Mouse (Mus musculus): ENCODE measurements around the gene Gm26558. TPM values are rescaled to one million over a fixed set of nuclear protein-coding genes. Genes with fewer than 3 reads are reported as not detected.

Gm26558 gene
- polyA plus RNA-seq, 1 experiment from 2014 or later = 4.6 TPM

DNA sequence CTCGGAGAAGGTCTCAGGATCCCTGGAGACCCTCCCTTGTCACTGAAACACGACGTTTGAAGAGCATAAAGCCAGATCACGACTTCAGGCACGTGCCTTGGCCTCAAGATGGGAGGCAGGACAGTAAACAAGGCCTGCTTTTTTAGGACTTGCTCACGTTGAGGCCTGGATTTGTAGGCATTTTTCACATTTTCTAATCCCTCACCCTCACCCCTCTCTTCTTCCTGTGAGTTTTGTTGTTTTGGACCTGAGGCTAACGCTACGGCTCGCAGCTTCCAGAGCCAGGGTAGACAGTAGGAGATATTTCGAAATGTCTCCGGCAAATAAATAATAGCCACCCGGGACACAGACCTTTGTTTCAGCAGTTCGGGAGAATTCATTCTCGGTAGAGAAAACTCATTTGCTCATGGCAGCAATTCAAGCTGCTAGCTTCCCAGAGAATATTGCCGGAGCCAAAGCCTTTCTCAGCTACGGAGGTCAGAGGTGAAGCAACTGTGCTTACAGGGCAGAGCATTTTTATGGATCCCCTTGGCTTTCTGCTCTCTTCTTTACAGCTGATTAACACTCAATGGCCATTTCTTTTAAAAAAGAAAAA lies 18.8 kb downstream of the Gm26558 start:
- Histone ChIP-seq H3K36me3 (ENCODE audit: control insufficient read depth, insufficient read depth, low read length) (no peaks in the 10 kb centered on the region), H3K9ac (ENCODE audit: low read length) (no peak overlapping the region), H3K27ac (replicated peaks; ENCODE audit: low read depth, low read length) (no peak overlapping the region), H3K4me2 (ENCODE audit: low read depth, severe bottlenecking) (no peak overlapping the region), H3K27me3 (ENCODE audit: control insufficient read depth, insufficient read depth, low read length) (no peaks in the 10 kb centered on the region), H3K9me3 (ENCODE audit: control insufficient read depth, low read length) (no peaks in the 10 kb centered on the region), H3K4me1 (ENCODE audit: control insufficient read depth, insufficient read depth, low read length) (no peaks in the 10 kb centered on the region), H3K4me3 (ENCODE audit: low read depth, low read length) (no peak overlapping the region)
- no peak for DNase-seq (ENCODE audit: low spot score)
- ATAC-seq (ENCODE audit: insufficient number of reproducible peaks, low FRiP score, low TSS enrichment, low read depth) = no peak
- 65% methylated on average over 16 of the region's 16 CpGs for WGBS

DNA sequence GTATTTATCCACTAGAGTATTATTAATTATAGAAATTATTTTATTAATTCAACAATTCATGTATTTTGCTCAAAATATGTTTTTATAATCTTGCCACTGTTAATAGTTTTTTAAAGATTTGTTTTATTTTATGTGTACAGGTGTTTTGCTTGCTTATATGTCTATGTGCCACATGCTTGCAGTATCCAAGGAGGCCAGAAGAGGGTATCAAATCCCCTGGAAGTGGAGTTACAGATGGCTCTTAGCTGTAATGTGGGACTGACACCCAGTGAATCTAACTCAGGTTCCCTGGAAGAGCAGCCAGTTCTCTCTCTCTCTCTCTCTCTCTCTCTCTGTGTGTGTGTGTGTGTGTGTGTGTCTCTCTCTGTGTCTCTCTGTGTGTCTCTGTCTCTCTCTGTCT lies 20.9 kb downstream of the Gm26558 start:
- Histone ChIP-seq H3K9me3 (ENCODE audit: control insufficient read depth, low read length) (no peaks in the 10 kb centered on the region), H3K4me1 (ENCODE audit: control insufficient read depth, insufficient read depth, low read length) (no peaks in the 10 kb centered on the region), H3K27ac (replicated peaks; ENCODE audit: low read depth, low read length) (no peak overlapping the region), H3K4me3 (ENCODE audit: low read depth, low read length) (no peak overlapping the region), H3K4me2 (ENCODE audit: low read depth, severe bottlenecking) (no peak overlapping the region), H3K36me3 (ENCODE audit: control insufficient read depth, insufficient read depth, low read length) (no peaks in the 10 kb centered on the region), H3K27me3 (ENCODE audit: control insufficient read depth, insufficient read depth, low read length) (no peaks in the 10 kb centered on the region), H3K9ac (ENCODE audit: low read length) (no peak overlapping the region)
- DNase-seq (ENCODE audit: low spot score) (no peak), ATAC-seq (ENCODE audit: insufficient number of reproducible peaks, low FRiP score, low TSS enrichment, low read depth) (no peak)

DNA sequence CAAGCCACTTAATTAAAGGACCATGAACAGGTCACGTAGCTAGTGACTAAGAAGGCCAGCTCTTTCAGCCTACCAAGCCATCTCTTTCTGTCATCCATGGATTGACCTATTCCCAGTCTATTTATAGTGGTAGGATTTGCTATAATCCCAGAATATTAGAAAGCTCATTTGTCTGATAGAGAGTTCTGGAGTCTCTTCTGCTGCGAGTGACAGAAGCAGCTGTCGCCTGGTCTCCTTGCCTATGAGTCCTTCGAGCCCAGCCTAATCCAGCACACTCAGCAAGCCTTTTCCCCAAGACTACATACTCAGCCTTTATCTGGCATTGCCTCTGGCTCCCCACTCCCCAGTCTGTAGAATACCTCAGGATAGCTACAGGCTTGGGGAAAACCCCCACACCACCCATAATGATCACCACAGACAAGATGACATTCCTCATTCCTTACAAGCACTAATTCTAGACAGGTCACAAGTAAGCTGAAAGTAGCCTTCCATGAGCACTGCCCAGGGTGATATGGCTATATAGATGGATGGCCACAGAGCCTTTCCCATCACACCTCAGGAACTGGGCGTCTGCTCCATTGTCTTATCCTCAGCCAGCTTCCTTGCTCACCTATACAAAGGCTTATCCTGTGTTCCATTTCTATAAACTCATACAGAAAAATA lies 27.7 kb downstream of the Gm26558 start:
- 0 out of 2 replicates have a peak, but pooled peaks cover 6% of the 10 kb centered on the region for H3K4me1 ChIP-seq (ENCODE audit: control insufficient read depth, insufficient read depth, low read length)
- DNase-seq (ENCODE audit: low spot score) (no peak), ATAC-seq (ENCODE audit: insufficient number of reproducible peaks, low FRiP score, low TSS enrichment, low read depth) (no peak)
- no peak overlapping the region for H3K4me2 ChIP-seq (ENCODE audit: low read depth, severe bottlenecking)
- H3K36me3 ChIP-seq (ENCODE audit: control insufficient read depth, insufficient read depth, low read length) = no peaks in the 10 kb centered on the region
- H3K27me3 ChIP-seq (ENCODE audit: control insufficient read depth, insufficient read depth, low read length) = no peaks in the 10 kb centered on the region; the same call in 1 of the 2 replicates
- 94% methylated on average over 5 of the region's 5 CpGs for WGBS
- no peak overlapping the region for H3K27ac ChIP-seq (replicated peaks; ENCODE audit: low read depth, low read length)
- H3K9me3 ChIP-seq (ENCODE audit: control insufficient read depth, low read length) = peaks cover 2% of the 10 kb centered on the region; the same call in 1 of the 2 replicates
- no peak overlapping the region for H3K9ac ChIP-seq (ENCODE audit: low read length)
- H3K4me3 ChIP-seq (ENCODE audit: low read depth, low read length) = no peak overlapping the region

DNA sequence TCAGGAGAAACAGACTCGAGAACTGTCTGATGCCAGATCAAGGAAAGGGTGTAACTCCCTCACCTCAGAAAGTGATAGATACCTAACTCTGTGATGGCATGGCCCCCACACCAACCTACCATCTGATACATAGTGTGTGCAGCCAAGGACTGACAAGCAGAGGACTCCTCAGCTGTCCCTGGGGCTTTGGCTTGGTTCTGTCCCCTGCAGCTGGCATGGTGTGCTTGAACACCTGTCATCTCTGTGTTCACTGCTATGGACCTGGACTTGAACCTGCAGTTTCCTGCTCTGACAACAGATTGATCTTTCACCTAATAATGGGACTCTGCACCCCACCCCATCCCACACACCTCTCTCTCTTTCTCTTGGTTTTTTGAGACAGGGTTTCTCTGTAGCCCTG lies 29.5 kb downstream of the Gm26558 start:
- DNase-seq (ENCODE audit: low spot score) (no peak), ATAC-seq (ENCODE audit: insufficient number of reproducible peaks, low FRiP score, low TSS enrichment, low read depth) (no peak)
- 89% methylated on average over 1 of the region's 1 CpGs for WGBS
- Histone ChIP-seq H3K27me3 (ENCODE audit: control insufficient read depth, insufficient read depth, low read length) (no peaks in the 10 kb centered on the region; the same call in 1 of the 2 replicates), H3K4me3 (ENCODE audit: low read depth, low read length) (no peak overlapping the region), H3K36me3 (ENCODE audit: control insufficient read depth, insufficient read depth, low read length) (no peaks in the 10 kb centered on the region), H3K4me2 (ENCODE audit: low read depth, severe bottlenecking) (no peak overlapping the region), H3K4me1 (ENCODE audit: control insufficient read depth, insufficient read depth, low read length) (0 out of 2 replicates have a peak, but pooled peaks cover 8% of the 10 kb centered on the region), H3K27ac (replicated peaks; ENCODE audit: low read depth, low read length) (no peak overlapping the region), H3K9me3 (ENCODE audit: control insufficient read depth, low read length) (peaks cover 2% of the 10 kb centered on the region; the same call in 1 of the 2 replicates), H3K9ac (ENCODE audit: low read length) (no peak overlapping the region)

DNA sequence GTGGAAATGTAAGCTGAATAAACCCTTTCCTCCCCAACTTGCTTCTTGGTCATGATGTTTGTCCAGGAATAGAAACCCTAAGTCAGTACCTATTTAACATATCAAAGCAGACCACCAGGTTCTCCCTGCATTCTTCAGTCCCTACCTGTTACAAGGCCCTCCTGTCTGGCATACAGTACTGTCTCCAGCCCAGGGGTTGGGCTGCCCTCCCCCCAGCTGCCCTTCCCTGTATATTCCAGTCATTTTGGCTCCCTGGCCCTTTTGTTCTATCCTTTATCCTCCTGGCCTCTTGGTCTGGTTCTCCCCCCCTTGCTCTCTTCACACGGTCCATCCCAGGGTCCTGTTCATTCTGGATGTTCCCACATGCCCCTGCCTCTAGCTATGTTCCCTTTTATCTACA lies 30.6 kb downstream of the Gm26558 start:
- no peaks in the 10 kb centered on the region; the same call in 1 of the 2 replicates for H3K27me3 ChIP-seq (ENCODE audit: control insufficient read depth, insufficient read depth, low read length)
- H3K4me3 ChIP-seq (ENCODE audit: low read depth, low read length) = no peak overlapping the region
- H3K27ac ChIP-seq (replicated peaks; ENCODE audit: low read depth, low read length) = no peak overlapping the region
- H3K4me2 ChIP-seq (ENCODE audit: low read depth, severe bottlenecking) = no peak overlapping the region
- no peak for ATAC-seq (ENCODE audit: insufficient number of reproducible peaks, low FRiP score, low TSS enrichment, low read depth)
- H3K9me3 ChIP-seq (ENCODE audit: control insufficient read depth, low read length) = peaks cover 2% of the 10 kb centered on the region; the same call in 1 of the 2 replicates
- H3K9ac ChIP-seq (ENCODE audit: low read length) = no peak overlapping the region
- 0 out of 2 replicates have a peak, but pooled peaks cover 8% of the 10 kb centered on the region for H3K4me1 ChIP-seq (ENCODE audit: control insufficient read depth, insufficient read depth, low read length)
- DNase-seq (ENCODE audit: low spot score) = no peak
- no peaks in the 10 kb centered on the region for H3K36me3 ChIP-seq (ENCODE audit: control insufficient read depth, insufficient read depth, low read length)
- WGBS = 89% methylated on average over 1 of the region's 1 CpGs

DNA sequence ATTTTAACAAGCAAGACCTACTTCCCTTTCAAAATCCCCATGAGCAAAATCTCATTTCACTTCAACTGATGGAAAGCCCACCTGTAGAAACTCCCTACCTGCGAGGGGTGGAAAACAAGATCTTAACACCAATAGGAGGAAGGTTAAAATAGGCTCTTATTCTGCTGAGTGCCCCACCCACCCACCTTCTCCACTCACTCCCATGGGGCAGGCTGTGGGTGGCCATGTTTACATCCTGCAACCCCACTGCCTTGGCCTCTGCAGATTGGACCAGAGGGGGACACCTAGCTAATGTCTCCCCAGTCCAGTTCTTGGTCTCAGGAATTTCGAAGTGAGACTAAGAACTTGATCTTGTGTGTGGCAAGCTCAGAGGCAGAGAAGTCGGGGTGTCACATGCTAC lies 32.0 kb downstream of the Gm26558 start:
- ATAC-seq (ENCODE audit: insufficient number of reproducible peaks, low FRiP score, low TSS enrichment, low read depth) = peak; percentile 61; the same call in 1 of the 2 replicates
- no peak overlapping the region for H3K9ac ChIP-seq (ENCODE audit: low read length)

DNA sequence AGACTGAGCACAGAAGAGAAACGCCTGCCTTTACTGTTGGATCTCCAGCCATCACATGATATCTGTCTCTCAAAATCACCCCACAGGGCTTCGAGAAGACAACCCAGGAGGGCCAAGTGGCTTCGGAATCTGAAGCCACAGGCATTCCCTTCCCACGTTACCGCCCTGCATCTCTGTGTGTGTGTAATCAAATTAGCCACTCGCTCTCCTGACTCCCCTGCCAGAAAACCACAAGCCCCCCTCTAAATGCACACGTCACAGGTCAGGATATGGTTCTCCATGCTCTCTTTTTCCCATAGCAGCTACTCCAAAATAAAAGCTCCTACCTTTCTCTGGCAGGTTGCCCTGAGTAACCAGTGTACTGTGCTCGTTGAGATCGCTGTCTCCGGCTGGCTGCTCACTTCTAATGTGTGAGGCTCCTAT lies 32.6 kb downstream of the Gm26558 start:
- WGBS = 10% methylated on average over 10 of the region's 10 CpGs
- Histone ChIP-seq H3K4me3 (ENCODE audit: low read depth, low read length) (no peak overlapping the region), H3K4me2 (ENCODE audit: low read depth, severe bottlenecking) (peak overlapping the region; percentile 38), H3K9me3 (ENCODE audit: control insufficient read depth, low read length) (no peaks in the 10 kb centered on the region), H3K9ac (ENCODE audit: low read length) (no peak overlapping the region), H3K27ac (replicated peaks; ENCODE audit: low read depth, low read length) (no peak overlapping the region), H3K4me1 (ENCODE audit: control insufficient read depth, insufficient read depth, low read length) (0 out of 2 replicates have a peak, but pooled peaks cover 8% of the 10 kb centered on the region), H3K36me3 (ENCODE audit: control insufficient read depth, insufficient read depth, low read length) (no peaks in the 10 kb centered on the region), H3K27me3 (ENCODE audit: control insufficient read depth, insufficient read depth, low read length) (no peaks in the 10 kb centered on the region; the same call in 1 of the 2 replicates)
- DNase-seq (ENCODE audit: low spot score) = peak; percentile 76
- ATAC-seq (ENCODE audit: insufficient number of reproducible peaks, low FRiP score, low TSS enrichment, low read depth) = peak; percentile 93

More for the DNA sequence above, 32.0 kb downstream of the Gm26558 start:
- no peak overlapping the region for H3K27ac ChIP-seq (replicated peaks; ENCODE audit: low read depth, low read length)
- 0 out of 2 replicates have a peak, but pooled peaks cover 8% of the 10 kb centered on the region for H3K4me1 ChIP-seq (ENCODE audit: control insufficient read depth, insufficient read depth, low read length)
- DNase-seq (ENCODE audit: low spot score) = no peak
- no peak overlapping the region for H3K4me3 ChIP-seq (ENCODE audit: low read depth, low read length)
- no peak overlapping the region for H3K4me2 ChIP-seq (ENCODE audit: low read depth, severe bottlenecking)
- H3K9me3 ChIP-seq (ENCODE audit: control insufficient read depth, low read length) = no peaks in the 10 kb centered on the region
- no peaks in the 10 kb centered on the region for H3K36me3 ChIP-seq (ENCODE audit: control insufficient read depth, insufficient read depth, low read length)
- H3K27me3 ChIP-seq (ENCODE audit: control insufficient read depth, insufficient read depth, low read length) = no peaks in the 10 kb centered on the region; the same call in 1 of the 2 replicates
- 49% methylated on average over 3 of the region's 3 CpGs for WGBS

DNA sequence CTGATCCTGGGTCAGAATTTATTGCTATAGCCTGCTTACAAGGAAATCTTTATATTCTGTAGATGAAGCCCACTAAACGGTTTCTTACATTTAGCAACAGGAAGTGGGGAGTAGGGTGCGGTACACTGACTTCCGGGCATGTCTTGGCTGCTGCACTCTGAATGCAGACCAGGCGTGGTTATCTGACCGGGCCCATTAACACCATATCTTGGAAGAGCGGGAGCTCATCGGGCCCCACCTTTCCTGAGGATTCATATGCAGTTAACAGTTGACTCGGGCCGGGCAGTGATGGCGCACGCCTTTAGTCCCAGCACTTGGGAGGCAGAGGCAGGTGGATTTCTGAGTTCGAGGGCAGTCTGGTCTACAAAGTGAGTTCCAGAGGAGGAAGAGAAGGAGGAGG lies 33.5 kb downstream of the Gm26558 start:
- H3K27me3 ChIP-seq (ENCODE audit: control insufficient read depth, insufficient read depth, low read length) = no peaks in the 10 kb centered on the region
- DNase-seq (ENCODE audit: low spot score) (no peak), ATAC-seq (ENCODE audit: insufficient number of reproducible peaks, low FRiP score, low TSS enrichment, low read depth) (no peak)
- H3K9me3 ChIP-seq (ENCODE audit: control insufficient read depth, low read length) = no peaks in the 10 kb centered on the region
- 87% methylated on average over 12 of the region's 12 CpGs for WGBS
- no peak overlapping the region for H3K4me2 ChIP-seq (ENCODE audit: low read depth, severe bottlenecking)
- H3K4me1 ChIP-seq (ENCODE audit: control insufficient read depth, insufficient read depth, low read length) = 0 out of 2 replicates have a peak, but pooled peaks cover 8% of the 10 kb centered on the region
- no peaks in the 10 kb centered on the region for H3K36me3 ChIP-seq (ENCODE audit: control insufficient read depth, insufficient read depth, low read length)
- no peak overlapping the region for H3K4me3 ChIP-seq (ENCODE audit: low read depth, low read length)
- H3K9ac ChIP-seq (ENCODE audit: low read length) = no peak overlapping the region
- no peak overlapping the region for H3K27ac ChIP-seq (replicated peaks; ENCODE audit: low read depth, low read length)

All from limb, embryonic 11.5 days (tissue).